Mouse (Mus musculus) ES-E14 (cell line): ENCODE measurements at regions not wholly inside any gene's neighbourhood (a gene's known extent, or its start where the extent isn't known, plus 50 kb on each side); places are given as distances from the start of the nearest gene placed in this dataset.

Experiments used
- CHD2 ChIP-seq: IDR thresholded peaks from 2 replicates; pipeline ENCODE4 v1.6.1; 2014; ENCODE audit warnings: mild to moderate bottlenecking, low read depth, low read length, inconsistent platforms
- HCFC1 ChIP-seq: IDR thresholded peaks from 2 replicates; pipeline ENCODE4 v1.6.1; 2012; ENCODE audit warnings: low read length, inconsistent platforms, borderline replicate concordance; ENCODE audit not compliant: insufficient read depth
- MAFK ChIP-seq: IDR thresholded peaks from 2 replicates; pipeline ENCODE4 v1.6.1; 2014; ENCODE audit warnings: mild to moderate bottlenecking, low read depth, low read length, inconsistent platforms; ENCODE audit not compliant: insufficient read depth
- ZC3H11A ChIP-seq: IDR thresholded peaks from 2 replicates; pipeline ENCODE4 v1.6.1; 2012; ENCODE audit warnings: low read depth, mild to moderate bottlenecking, inconsistent platforms, low read length, borderline replicate concordance
- ZNF384 ChIP-seq: IDR thresholded peaks from 2 replicates; pipeline ENCODE4 v1.6.1; 2012; ENCODE audit warnings: low read depth, low read length, inconsistent platforms

GRCm38 (mm10) chr4:105626371-105627320 lies 163.0 kb upstream of the Gm12728 start:
- TF ChIP-seq CHD2 (no peak), HCFC1 (no peak), MAFK (no peak), ZC3H11A (no peak), ZNF384 (no peak)
